Mouse (Mus musculus) inflammation-experienced regulatory T-cells, adult 6 months (primary cell): ENCODE measurements at regions not wholly inside any gene's neighbourhood (a gene's known extent, or its start where the extent isn't known, plus 50 kb on each side); places are given as distances from the start of the nearest gene placed in this dataset.
A peak's percentile ranks its signal among the peaks of the same experiment; 100 is the strongest.

Experiments used
- ATAC-seq: one replicate; pipeline ENCODE4 v1.8.0; 2017

DNA sequence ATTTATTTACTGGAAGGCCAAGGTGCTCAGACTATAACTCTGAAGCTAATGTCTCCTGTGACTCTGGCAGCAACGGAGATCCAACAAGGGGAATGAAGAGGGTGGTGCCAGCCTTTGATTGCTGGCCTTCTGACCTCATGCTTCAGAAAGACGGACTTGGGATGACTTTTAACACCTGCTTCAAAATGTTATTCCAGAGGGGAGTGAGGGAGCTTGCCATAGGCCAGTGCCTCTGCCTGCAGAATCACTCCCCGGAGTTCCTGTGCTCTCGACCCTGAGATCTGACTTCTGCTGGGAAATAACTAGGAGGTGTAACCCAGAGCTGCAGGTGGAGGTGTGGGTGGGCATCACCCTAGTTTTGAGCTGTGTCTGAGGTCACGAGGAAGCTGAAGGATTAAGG lies 78.9 kb upstream of the Cxcr4 start:
- no peak for ATAC-seq

DNA sequence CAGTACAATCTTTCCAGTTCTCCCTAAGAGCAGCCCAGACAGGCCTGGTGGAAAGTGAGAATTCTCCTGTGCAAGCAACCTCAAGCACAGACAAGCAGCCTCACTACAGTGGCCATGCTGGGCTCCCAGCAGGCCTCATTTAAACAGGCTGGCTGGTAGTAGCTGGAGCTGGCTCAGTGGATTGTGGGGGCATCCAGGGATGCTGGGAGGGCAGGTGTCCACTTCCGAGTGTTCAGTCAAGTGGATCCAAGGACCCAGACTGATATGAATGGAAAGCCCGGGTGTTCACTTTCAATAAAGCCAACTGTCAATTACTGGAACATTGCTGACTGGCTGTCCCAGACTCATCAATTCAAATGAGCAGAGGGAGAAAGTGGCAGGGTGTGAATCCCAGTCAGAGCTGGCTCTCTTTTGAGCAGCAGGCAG lies 77.2 kb upstream of the Cxcr4 start:
- ATAC-seq: no peak

DNA sequence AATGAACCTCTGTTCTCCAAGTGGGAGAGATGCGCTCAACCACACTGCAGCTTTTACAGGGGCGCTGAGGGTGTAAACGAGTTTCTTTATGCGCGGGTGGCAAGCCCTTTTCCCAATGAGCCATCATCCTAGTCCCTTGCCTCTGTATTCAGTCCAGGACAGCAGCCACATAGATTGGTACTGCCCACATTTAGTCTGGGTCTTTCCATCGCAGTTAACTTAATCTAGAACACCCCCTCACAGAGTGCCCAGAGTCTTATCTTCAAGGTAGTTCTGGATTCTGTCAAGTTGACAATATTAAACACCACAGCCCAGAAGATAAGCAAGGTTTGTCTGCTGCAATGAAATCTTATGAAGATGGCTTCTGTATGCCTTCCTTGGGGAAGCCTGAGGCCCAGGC lies 76.6 kb upstream of the Cxcr4 start:
- ATAC-seq: no peak

DNA sequence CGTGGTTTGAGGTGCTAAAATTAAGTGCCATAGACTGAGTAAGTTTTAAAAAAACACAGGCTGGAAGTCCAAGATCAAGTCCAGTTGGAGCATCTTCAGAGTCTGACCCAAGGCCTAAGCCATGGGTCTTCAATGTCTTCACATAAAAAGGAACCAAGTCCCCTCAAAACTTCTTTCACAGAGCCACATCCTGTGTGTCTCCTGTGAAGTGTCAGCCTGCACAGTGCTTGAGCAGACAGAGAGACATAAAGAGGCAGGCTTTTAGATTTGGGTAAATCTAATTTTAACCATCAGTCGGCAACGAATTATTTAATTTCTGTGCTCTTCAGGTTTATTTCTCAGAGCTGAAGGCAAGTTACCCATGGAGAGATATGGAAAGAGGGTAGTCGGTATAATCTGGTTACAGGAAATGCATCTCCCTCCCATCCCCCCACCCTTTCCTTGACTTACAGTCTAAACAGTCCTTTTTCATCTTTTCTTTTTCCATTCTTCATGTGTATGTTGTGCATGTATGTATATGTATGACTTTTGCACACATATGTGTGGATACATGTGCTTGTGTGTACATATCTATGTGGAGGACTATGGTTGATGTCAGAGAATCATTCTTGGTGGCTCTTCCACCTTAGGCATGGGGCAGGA lies 75.1 kb upstream of the Cxcr4 start:
- peak; percentile 76 for ATAC-seq

DNA sequence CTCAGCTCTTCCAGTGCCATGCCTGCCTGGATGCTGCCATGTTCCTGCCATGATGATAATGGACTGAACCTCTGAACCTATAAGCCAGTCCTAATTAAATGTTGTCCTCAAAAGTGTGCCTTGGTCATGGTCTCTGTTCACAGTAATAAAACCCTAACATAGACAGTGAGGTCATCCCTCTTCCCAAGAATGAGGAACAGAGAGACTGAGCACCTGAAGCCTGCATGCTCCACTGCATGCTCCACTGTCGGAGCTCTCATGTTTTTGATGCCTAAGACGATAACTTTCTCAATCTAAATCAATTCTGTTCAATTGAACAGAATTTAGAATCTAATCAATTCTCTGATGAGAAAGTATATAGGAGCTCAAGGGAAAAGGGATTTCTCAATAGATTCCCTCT lies 71.1 kb upstream of the Cxcr4 start:
- no peak for ATAC-seq

DNA sequence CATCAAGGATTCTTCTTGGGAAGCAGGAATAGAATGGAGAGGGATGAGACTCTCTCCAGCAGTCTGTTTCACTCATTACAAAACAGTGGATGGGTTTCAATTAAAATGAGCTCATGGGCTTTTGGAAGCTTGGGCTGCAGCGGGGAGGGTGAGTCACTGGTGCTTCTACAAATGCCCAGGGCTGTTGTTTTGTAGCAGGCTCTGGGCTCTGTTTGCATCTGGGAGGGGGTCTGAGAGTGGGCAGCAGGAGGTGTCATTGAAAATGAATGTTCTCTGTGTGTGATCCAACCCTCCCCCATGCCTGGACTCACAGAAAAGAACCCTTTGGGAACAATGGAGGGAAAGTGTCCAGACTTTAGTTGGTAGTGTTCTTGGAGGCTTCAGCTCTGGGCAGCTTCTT lies 67.8 kb upstream of the Cxcr4 start:
- no peak for ATAC-seq

DNA sequence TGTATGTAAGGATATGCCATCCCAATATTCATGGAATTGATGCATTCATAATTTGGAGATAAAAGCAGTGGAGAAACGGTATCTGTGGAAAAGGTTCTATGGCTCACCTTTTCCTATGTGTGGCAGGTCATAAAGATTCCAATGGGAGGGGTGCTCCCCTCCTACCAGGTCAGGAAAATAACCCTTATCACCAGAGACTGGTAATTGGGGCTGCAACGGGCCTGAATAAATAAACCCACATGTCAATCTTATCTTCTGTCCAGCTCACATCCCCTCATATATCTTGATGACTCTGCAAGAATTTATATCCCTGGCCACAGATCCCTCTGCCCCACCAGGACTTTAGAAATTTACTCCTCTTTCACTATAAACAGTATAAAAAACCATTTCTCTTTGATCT lies 66.7 kb upstream of the Cxcr4 start:
- ATAC-seq: no peak

DNA sequence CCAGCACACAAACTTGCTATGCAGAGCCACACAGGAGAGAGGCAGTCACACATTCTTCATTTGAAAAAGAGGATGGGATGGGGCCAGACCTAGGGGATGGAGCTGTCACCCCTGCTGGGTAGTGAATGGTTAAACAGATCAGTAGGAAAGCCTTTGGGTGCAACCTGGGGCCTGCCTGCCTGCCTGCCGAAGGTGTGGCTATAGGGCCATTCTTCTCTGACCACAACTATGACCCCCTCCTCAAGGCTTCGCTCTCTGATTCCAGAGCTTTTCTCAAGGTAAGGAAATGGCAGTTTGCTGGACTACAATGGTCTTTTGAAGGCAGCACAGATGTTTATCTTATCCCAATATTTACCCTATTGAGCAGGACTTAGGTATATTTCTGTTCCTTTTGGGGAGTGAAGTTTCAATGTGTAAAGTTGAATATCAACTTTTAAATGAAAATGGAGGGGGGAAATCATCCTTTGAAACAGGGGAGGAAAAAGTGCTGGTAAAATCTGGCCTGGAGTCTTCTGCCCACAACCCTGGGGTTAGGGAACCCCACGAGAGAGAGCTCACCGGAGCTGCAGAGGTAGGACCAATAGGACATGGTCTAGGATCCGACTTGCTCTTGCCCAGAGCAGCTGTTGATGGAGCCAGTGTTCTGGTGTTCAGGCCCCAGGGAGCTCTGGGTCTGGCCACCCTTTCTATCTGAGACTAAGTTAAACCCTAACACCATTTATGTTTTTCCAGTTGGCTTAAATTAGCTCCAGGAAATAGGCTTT lies 62.2 kb upstream of the Cxcr4 start:
- ATAC-seq: no peak

DNA sequence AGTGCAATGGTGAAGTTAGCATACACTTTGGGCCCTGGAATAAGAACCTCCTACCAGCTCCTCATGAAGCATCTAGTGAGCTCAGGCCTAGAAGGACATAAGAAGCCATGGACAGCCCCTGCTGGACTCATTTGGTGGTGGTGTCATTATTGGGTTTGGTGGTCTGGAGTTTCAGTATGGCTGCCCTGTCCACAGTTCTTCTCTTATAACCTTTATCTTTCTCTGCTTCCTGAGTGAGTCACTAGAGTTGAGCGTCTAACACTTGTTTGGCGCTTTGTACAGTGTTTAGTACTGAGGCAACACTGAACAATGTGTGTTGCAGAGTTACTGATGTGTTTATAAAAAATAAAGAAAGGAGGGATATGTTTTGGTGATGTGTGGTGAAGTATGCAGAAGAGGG lies 58.5 kb upstream of the Cxcr4 start:
- ATAC-seq: no peak

DNA sequence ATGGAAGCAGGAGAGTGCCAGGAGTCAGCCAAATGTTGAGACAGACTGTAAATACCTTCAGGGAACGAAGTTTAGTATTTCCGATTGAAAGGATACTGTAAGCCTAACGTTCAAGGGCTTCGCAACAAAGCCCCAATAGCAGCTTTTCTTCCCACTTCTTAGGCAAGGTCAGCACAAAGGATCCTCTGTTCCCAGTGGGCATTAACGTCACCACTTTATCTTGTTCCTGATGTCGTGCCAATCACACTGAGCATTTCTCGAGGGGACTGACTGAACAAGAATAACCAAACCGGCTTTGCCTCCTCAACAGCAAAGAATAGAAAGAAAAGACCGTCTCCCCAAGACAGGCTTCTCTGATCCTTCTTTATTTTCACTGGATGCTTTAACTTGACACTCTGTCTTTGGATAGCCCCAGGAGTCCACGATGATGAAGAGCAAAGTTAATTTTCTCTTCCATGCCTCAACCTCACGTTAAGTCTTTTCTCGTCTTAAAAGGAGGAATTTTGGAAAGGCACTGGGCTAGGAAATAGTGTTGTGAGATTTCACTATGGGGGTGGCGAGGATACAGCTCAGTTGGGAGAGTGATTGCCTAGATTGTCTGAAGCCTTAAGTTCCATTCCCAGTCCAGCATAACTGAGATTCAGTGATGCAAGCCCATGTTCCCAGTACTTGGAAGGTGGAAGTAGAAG lies 57.5 kb upstream of the Cxcr4 start:
- no peak for ATAC-seq

DNA sequence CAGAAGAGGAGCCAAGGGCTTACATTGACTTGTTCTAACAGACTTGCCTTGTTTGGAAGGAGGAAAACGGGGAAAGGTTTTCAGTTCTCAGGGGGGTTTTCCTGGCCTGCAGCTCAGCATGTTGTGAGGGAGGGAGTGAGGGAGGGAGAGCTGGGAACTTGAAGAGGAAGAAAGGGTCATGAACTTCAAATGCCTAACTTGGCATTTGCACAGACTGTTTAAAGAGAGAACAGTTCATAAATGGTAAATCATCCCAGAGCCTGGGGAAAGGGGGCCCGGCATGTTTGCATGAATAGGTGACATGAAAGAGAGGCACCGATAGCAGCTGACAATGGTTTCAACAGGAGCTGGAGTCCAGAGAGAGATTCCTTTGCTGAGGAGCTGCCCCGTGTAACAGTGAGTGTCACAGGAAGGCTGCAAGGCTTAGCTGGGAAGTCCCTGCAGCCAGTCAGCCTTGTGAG lies 51.3 kb upstream of the Cxcr4 start:
- no peak for ATAC-seq

DNA sequence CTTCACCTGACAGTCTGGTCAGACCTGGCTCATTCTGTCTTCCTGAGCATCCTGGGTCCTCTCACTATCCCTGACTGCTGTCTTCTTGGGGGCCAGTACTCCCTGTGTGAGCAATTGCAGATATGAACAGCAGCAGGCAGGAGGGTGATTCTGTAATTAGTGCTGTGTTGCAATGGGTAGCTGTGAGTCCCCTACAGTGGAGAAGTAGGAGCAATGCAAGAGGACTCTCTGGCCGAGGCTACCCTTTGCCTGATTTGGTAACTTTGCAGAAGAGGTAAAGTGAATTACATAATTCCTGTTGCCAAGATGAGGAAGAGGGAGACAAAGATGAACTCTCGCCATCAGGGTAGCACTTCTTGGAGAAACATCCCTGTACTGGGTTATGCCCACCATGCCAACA lies 50.1 kb upstream of the Cxcr4 start:
- ATAC-seq: no peak
